Mouse (Mus musculus): Measurements from ENCODE around the gene Ncor2. TPM values are rescaled to one million over a fixed set of nuclear protein-coding genes. Genes with fewer than 3 reads are reported as not detected.

The Ncor2 gene
- polyA plus RNA-seq, 1 experiment from 2014 or later: 23.3 TPM

GRCm38 (mm10) chr5:124969790-124970189 is 209.2 kb downstream of the Ncor2 start:
- peaks cover 6% of the 10 kb centered on the region; the same call in 1 of the 2 replicates for H3K4me1 ChIP-seq (ENCODE audit: control insufficient read depth, insufficient read depth, low read depth, low read length)
- H3K9ac ChIP-seq (ENCODE audit: low read depth, low read length): no peak overlapping the region
- H3K4me2 ChIP-seq (ENCODE audit: low read length): no peak overlapping the region
- H3K9me3 ChIP-seq (ENCODE audit: control insufficient read depth, low read length): no peaks in the 10 kb centered on the region
- ATAC-seq: no peak
- H3K27me3 ChIP-seq (replicated peaks; ENCODE audit: control insufficient read depth, insufficient read depth, low read length): no peaks in the 10 kb centered on the region
- no peaks in the 10 kb centered on the region for H3K36me3 ChIP-seq (ENCODE audit: control insufficient read depth, insufficient read depth, low read length)
- no peak overlapping the region for H3K27ac ChIP-seq (ENCODE audit: low read depth, low read length)
- no peak overlapping the region for H3K4me3 ChIP-seq (ENCODE audit: low read length)
- WGBS: 25% methylated on average over 8 of the region's 8 CpGs

Other genes with a start within 250 kb of the Ncor2 start
- gene Rflna, start 176.0 kb downstream of the Ncor2 start, polyA plus RNA-seq (2015; fragmentation: Nextera tagmentation; extraction: Ambion mirVana): 6.8 and 6.9 TPM in 2 replicates
- 55.3 and 62.6 TPM in 2 replicates for gene Scarb1, start 161.9 kb upstream of the Ncor2 start, polyA plus RNA-seq (2015; fragmentation: Nextera tagmentation; extraction: Ambion mirVana)
- 0.45 and 0.55 TPM in 2 replicates for gene Gm10382, start 210.1 kb upstream of the Ncor2 start, polyA plus RNA-seq (2015; fragmentation: Nextera tagmentation; extraction: Ambion mirVana)
- 1,508 and 1,522 TPM in 2 replicates for gene Ubc, start 211.0 kb upstream of the Ncor2 start, polyA plus RNA-seq (2015; fragmentation: Nextera tagmentation; extraction: Ambion mirVana)

Data from hindbrain, embryonic 16.5 days (tissue).